Mouse (Mus musculus) liver, embryonic 15.5 days (tissue): ENCODE measurements around the gene Pacsin2. TPM values are rescaled to one million over a fixed set of nuclear protein-coding genes. Genes with fewer than 3 reads are reported as not detected.
A peak's percentile ranks its signal among the peaks of the same experiment; 100 is the strongest.

Source experiments
- ATAC-seq: fragments of 200-750 bp; cut with Nextera tagmentation; 2 replicates; pipeline ENCODE4 v1.8.0; 2017; ENCODE audit warnings: moderate number of reproducible peaks, mild to moderate bottlenecking, moderate library complexity; ENCODE audit not compliant: insufficient read depth
- H3K27ac ChIP-seq: fragments of 300-500 bp; sonication (generic); replicated peaks from 2 replicates; pipeline ENCODE4 v1.5.1; 2015; ENCODE audit warnings: mild to moderate bottlenecking, inconsistent platforms
- H3K27me3 ChIP-seq: fragments of 300-500 bp; sonication (generic); 2 replicates; pipeline ENCODE4 v1.6.1; 2015; ENCODE audit warnings: mild to moderate bottlenecking, inconsistent platforms
- H3K36me3 ChIP-seq: fragments of 300-500 bp; sonication (generic); replicated peaks from 2 replicates; pipeline ENCODE4 v1.6.1; 2015; ENCODE audit warnings: moderate library complexity, mild to moderate bottlenecking, inconsistent platforms
- H3K4me1 ChIP-seq: fragments of 300-500 bp; sonication (generic); replicated peaks from 2 replicates; pipeline ENCODE4 v1.6.1; 2015; ENCODE audit warnings: inconsistent platforms
- H3K4me2 ChIP-seq: fragments of 300-500 bp; sonication (generic); 2 replicates; pipeline ENCODE4 v1.6.1; 2015; ENCODE audit warnings: moderate library complexity, mild to moderate bottlenecking, inconsistent platforms
- H3K4me3 ChIP-seq: fragments of 300-500 bp; sonication (generic); replicated peaks from 2 replicates; pipeline ENCODE4 v1.5.1; 2015; ENCODE audit warnings: mild to moderate bottlenecking, inconsistent platforms
- H3K9ac ChIP-seq: fragments of 300-500 bp; sonication (generic); 2 replicates; pipeline ENCODE4 v1.6.1; 2015; ENCODE audit warnings: moderate library complexity, mild to moderate bottlenecking, inconsistent platforms
- H3K9me3 ChIP-seq: fragments of 300-500 bp; sonication (generic); replicated peaks from 2 replicates; pipeline ENCODE4 v1.6.1; 2016; ENCODE audit warnings: inconsistent platforms
- WGBS: fragments of 180-500 bp; shearing (Covaris S2); methylation state at CpG from one replicate; pipeline ENCODE4 v1.1.7; 2015; ENCODE audit warnings: mixed read lengths; ENCODE audit not compliant: insufficient replicate concordance; 5-methylcytosine and 5-hydroxymethylcytosine counted together
- polyA plus RNA-seq: library from polyadenylated mRNA; unstranded; fragments of >200 nt; fragmentation: Nextera tagmentation; extraction: Ambion mirVana; gene quantifications from 2 replicates; pipeline ENCODE4 v1.2.1, GENCODE M21; 2015

The Pacsin2 gene
- polyA plus RNA-seq, 1 experiment from 2014 or later = 46.7 TPM

DNA sequence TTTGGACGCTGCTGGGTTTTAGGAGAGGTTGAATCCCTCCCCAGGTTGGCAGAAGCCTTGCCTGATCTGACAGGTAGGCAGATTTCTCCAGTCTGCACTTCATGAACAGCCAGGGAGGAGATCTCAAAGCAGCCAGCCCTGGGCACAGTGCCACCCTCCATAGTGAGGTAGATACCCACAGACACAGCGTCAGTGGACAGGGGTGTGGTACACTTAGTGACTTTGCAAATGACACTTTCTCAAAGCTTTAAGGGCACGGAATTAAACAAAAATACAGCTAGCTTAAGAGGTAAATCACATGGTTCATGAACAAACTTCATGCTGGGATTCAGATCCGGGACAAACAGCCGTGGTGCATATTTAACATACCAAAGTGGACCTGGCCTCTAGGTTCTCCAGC lies 15.8 kb downstream of the Pacsin2 start:
- H3K27ac ChIP-seq = peak overlapping the region; percentile 65
- H3K4me1 ChIP-seq = peaks cover 97% of the 10 kb centered on the region
- WGBS = 78% methylated on average over 5 of the region's 5 CpGs
- H3K9me3 ChIP-seq = no peaks in the 10 kb centered on the region
- no peak for ATAC-seq
- H3K4me2 ChIP-seq = no peak overlapping the region
- H3K27me3 ChIP-seq = no peaks in the 10 kb centered on the region
- no peak overlapping the region for H3K9ac ChIP-seq
- H3K4me3 ChIP-seq = no peak overlapping the region
- no peaks in the 10 kb centered on the region for H3K36me3 ChIP-seq

DNA sequence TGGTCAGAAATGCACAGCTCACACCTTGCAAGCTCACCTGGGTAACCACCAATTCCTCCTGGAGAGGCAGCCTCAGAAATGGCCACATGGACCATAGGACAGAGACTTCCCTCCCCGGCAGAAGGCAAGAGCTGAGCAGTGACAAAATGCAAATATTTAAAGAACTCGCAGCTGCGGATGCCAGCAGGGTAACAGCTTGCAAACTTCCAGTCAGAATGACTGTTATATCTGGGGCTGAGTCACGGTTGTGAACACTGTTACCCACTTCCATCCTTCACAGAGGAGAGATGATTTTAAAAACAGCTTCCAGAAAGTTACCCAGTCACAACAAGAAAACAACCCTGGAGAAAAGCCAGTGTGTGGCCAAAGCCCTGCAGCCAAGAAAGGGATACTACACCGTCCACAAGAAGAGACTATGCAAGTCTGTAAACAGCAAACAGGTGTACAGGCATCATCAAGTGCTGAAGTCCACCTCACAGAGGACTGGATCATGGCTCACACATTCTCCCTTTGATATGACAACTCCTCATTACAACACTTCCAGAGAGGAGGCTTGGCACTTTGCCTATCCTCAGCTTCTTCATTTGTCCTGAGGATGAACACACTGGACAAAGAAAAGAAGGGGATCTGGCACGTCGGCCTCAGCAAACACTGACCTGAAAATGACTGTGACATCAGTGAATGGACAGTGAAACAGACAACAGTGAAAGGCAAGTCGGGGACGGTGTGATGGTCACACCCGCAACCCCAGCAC lies 16.4 kb downstream of the Pacsin2 start:
- H3K36me3 ChIP-seq = no peaks in the 10 kb centered on the region
- peak overlapping the region; percentile 33 for H3K4me2 ChIP-seq
- no peak for ATAC-seq
- H3K9me3 ChIP-seq = no peaks in the 10 kb centered on the region
- H3K27me3 ChIP-seq = no peaks in the 10 kb centered on the region
- peaks cover 98% of the 10 kb centered on the region for H3K4me1 ChIP-seq
- no peak overlapping the region for H3K9ac ChIP-seq
- peak overlapping the region; percentile 65 for H3K27ac ChIP-seq
- 60% methylated on average over 10 of the region's 10 CpGs for WGBS
- no peak overlapping the region for H3K4me3 ChIP-seq

DNA sequence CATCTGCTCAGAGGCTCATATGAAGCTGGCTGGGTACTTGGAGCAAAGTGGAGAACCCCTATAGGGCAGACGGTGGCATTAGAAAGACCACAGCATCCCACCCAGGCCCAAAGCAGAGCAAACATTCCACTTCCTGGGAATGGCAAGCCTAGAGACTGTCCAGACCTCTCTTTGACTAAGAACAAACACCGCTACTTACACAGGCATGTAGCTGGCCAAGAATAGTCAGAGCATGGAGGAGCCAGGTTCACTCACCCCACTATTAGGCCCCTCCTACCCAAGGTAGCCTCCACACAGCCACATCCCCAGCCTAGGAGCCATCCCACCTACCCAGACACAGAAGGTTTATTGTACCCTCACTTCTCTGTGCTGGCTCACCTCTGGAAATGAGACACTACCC lies 18.5 kb downstream of the Pacsin2 start:
- Histone ChIP-seq H3K9me3 (no peaks in the 10 kb centered on the region), H3K9ac (no peak overlapping the region), H3K4me1 (peaks cover 97% of the 10 kb centered on the region), H3K36me3 (no peaks in the 10 kb centered on the region), H3K27me3 (no peaks in the 10 kb centered on the region), H3K4me3 (no peak overlapping the region), H3K4me2 (0 out of 2 replicates have a peak overlapping the region, but pooled peaks have one; percentile 8), H3K27ac (peak overlapping the region; percentile 14; the same call in 1 of the 2 replicates)
- 0 out of 2 replicates have a peak, but pooled peaks have one; percentile 17 for ATAC-seq
- WGBS = 71% methylated on average over 2 of the region's 2 CpGs

DNA sequence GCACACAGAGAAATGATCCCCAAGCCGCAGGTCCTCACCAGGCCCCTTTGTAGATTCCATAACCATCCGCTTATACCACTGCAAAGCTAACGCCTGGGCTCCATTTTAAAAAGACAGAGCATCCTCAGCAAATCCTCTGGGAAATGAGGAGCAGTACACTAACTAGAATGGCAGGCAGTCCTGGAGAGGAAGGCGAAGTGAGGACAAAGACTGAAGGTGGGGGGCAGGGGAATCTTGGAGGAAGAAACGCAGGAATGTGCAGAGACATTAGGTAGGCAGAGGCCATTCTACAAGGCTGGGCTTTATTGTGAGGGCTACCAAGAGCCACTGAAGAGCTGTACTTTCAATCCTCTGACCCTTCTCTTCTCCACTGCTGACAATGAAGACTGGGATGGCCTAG lies 19.0 kb downstream of the Pacsin2 start:
- H3K27ac ChIP-seq = peak overlapping the region; percentile 14; the same call in 1 of the 2 replicates
- H3K36me3 ChIP-seq = no peaks in the 10 kb centered on the region
- no peaks in the 10 kb centered on the region for H3K9me3 ChIP-seq
- no peak overlapping the region for H3K4me2 ChIP-seq
- H3K4me1 ChIP-seq = peaks cover 95% of the 10 kb centered on the region
- H3K9ac ChIP-seq = no peak overlapping the region
- ATAC-seq = no peak
- WGBS = 83% methylated on average over 5 of the region's 5 CpGs
- H3K4me3 ChIP-seq = no peak overlapping the region
- H3K27me3 ChIP-seq = no peaks in the 10 kb centered on the region

DNA sequence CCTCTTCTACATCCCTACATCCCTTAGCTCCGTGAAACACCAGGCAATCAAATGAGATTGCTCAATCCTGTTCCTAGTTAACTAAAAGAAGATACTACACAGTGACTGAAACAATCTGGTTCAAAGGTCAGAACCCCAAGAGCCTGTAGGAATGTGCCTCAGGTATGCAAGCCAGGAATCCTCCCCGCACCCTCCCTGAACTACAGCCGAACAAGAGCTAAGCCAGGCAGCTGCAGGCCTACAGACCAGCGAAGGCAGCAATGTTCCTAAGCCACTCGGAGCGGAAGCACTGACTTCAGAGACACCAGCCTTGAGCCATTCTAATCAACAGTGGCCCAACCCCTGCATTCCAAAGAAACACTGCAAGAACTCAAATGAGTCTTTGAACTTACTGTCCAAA lies 20.0 kb downstream of the Pacsin2 start:
- 72% methylated on average over 6 of the region's 6 CpGs for WGBS
- peak overlapping the region; percentile 9; the same call in 1 of the 2 replicates for H3K27ac ChIP-seq
- no peak overlapping the region for H3K4me3 ChIP-seq
- H3K9me3 ChIP-seq = no peaks in the 10 kb centered on the region
- no peak overlapping the region for H3K9ac ChIP-seq
- no peaks in the 10 kb centered on the region for H3K36me3 ChIP-seq
- peak; percentile 17; the same call in 1 of the 2 replicates for ATAC-seq
- H3K27me3 ChIP-seq = no peaks in the 10 kb centered on the region
- no peak overlapping the region for H3K4me2 ChIP-seq
- peaks cover 90% of the 10 kb centered on the region for H3K4me1 ChIP-seq

DNA sequence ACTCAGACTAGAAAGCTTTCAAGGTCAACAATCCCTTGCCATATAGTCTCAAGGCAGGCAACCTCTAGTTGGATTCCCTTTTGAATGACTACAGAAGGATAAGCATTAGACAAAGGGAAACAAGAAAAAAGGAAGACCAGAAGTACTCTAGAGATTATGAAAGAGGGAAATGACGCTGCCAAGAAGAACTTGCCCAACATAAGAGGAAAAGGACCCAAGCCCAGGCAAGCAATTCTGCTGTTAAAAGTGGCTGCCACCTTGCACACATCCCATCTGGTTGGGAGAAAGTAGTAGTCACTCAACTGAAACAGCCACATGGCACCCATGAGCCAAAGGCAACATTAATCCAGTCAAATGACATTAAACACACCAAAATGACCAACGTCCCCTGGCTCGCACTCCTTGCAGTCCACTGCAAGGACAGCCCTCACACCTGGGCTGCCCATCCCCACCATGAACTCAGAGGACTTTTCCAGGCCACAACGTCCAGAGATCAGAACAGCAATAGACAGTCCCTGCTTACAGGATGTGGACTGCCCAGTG lies 21.8 kb downstream of the Pacsin2 start:
- H3K36me3 ChIP-seq = no peaks in the 10 kb centered on the region
- ATAC-seq = no peak
- H3K4me2 ChIP-seq = no peak overlapping the region
- WGBS = 55% methylated on average over 4 of the region's 4 CpGs
- peaks cover 75% of the 10 kb centered on the region for H3K4me1 ChIP-seq
- no peaks in the 10 kb centered on the region for H3K27me3 ChIP-seq
- H3K4me3 ChIP-seq = no peak overlapping the region
- H3K27ac ChIP-seq = peak overlapping the region; percentile 56
- H3K9me3 ChIP-seq = no peaks in the 10 kb centered on the region
- H3K9ac ChIP-seq = no peak overlapping the region

DNA sequence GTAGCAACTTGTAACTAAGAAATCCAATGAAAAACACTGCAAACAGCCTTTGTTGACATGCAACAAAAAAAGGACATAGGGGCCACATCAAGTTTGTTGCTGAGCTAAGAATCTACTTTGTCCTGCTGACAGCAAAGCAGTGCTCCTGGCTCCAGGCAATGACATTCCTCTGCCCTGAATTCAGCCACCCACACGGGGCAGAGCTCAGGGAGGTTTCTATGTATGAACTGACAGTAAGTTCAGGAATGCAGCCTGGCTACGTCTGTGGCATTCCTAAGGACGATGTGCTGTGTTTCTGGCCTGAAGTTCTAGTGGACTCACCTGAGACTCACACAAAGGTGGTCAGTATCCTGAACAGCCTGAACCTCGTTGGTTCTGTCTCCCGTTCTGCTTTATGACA lies 23.7 kb downstream of the Pacsin2 start:
- Histone ChIP-seq H3K4me3 (no peak overlapping the region), H3K36me3 (no peaks in the 10 kb centered on the region), H3K27ac (peak overlapping the region; percentile 26; the same call in 1 of the 2 replicates), H3K4me1 (peaks cover 67% of the 10 kb centered on the region), H3K27me3 (no peaks in the 10 kb centered on the region), H3K9me3 (no peaks in the 10 kb centered on the region), H3K9ac (no peak overlapping the region), H3K4me2 (no peak overlapping the region)
- ATAC-seq = no peak
- 75% methylated on average over 5 of the region's 5 CpGs for WGBS

DNA sequence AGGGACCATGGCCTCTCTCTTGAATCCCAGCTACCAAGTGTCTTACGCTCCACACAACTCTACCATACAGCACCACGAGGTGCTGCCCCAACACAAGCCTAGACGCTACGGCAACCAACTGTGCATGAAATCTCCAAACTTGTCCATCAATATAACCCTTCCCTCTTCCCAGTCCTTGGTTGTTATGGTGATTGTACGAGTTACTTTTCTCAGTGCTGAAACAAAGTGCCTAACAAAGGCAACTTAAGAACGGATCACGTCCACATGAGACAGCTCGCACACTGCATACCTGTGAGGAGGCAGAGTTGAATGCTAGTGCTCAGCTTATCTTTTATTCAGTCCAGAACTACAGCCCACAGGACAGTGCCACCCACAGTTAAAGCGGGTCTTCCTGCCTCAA lies 27.9 kb downstream of the Pacsin2 start:
- Histone ChIP-seq H3K27ac (no peak overlapping the region), H3K9ac (no peak overlapping the region), H3K9me3 (no peaks in the 10 kb centered on the region), H3K4me3 (no peak overlapping the region), H3K4me2 (no peak overlapping the region), H3K36me3 (no peaks in the 10 kb centered on the region), H3K27me3 (no peaks in the 10 kb centered on the region), H3K4me1 (peaks cover 68% of the 10 kb centered on the region)
- no peak for ATAC-seq
- WGBS = 85% methylated on average over 9 of the region's 9 CpGs

DNA sequence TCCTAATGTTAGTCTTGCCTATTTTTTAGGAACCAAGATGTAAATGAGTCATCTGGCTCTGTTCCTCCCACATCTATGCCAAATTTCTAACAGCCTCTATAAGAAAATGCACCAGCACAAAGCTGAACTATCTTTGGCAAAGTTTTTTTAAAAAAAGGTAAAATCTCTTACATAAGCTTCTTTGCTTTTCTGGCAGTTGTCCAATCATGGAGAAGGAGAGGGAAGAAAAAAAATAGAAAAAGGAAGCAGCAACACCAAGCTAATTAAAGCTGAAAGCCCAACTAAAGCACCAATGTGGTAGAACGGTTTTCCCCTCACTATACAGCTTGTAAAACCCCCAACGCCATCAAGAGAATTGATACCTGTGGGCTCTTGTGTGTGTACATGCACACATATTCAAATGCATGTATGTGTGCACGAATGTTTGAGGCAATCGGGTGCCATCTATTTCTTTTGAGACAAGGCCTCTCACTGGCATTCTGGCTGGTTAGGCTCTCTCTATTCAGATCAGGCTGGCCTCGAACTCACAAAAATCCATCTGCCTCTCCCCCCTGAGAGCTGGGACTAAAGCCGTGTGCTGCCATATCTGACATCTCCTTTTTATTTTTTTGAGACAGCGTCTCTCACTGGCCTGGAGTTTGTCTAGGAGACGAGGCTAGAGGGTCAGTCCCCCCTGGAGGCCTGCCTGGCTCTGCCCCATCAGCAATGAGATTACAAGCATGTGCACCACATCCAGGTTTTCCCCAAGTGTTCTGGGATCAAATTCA lies 28.9 kb downstream of the Pacsin2 start:
- no peaks in the 10 kb centered on the region for H3K27me3 ChIP-seq
- peaks cover 69% of the 10 kb centered on the region for H3K4me1 ChIP-seq
- 61% methylated on average over 8 of the region's 8 CpGs for WGBS
- H3K27ac ChIP-seq = no peak overlapping the region; the same call in 1 of the 2 replicates
- H3K4me2 ChIP-seq = no peak overlapping the region
- H3K4me3 ChIP-seq = no peak overlapping the region
- 0 out of 2 replicates have a peak, but pooled peaks cover under 1% of the 10 kb centered on the region for H3K36me3 ChIP-seq
- no peak overlapping the region for H3K9ac ChIP-seq
- H3K9me3 ChIP-seq = no peaks in the 10 kb centered on the region
- no peak for ATAC-seq

DNA sequence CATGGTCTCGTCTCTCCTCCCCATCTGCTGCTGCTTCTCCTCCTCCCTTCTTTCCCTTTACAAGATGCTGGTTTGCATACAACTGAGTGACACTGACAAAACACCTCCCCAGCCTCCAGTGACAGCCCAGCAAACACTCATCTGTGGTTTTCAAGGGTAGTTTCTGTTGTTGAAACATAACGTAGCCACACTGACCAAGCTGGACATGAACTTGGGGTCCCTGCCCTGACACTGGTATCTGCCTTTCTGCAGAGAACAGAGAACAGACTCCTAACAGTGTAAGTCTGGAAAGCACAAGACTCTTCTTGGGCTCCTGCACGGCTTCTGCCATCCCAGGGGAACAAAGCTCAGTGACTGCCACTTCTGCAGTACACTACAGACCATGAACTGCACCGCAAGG lies 29.7 kb downstream of the Pacsin2 start:
- 70% methylated on average over 4 of the region's 4 CpGs for WGBS
- Histone ChIP-seq H3K9ac (no peak overlapping the region), H3K27me3 (no peaks in the 10 kb centered on the region), H3K9me3 (no peaks in the 10 kb centered on the region), H3K27ac (peak overlapping the region; percentile 81), H3K4me1 (peaks cover 75% of the 10 kb centered on the region), H3K4me2 (no peak overlapping the region), H3K36me3 (0 out of 2 replicates have a peak, but pooled peaks cover 2% of the 10 kb centered on the region), H3K4me3 (no peak overlapping the region)
- no peak for ATAC-seq

DNA sequence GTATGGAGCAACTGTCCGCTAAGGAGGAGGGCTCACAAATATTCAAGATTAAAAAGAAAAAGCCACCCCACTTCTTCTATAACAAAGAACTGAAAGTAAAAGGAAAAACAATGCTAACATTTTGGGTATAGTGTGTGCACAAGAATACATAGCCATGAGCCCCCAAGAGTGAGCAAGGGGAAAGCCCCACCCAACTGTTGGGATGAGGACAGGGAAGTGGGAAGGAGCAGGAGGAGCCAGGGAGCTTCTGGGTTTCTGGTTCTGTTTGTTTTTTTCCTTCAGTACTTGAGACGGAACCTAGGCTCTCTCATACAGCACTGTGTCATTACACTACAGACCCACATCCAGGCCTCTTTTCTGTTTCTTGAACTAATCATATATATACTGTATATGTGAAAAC lies 31.1 kb downstream of the Pacsin2 start:
- Histone ChIP-seq H3K4me2 (peak overlapping the region; percentile 67), H3K36me3 (0 out of 2 replicates have a peak, but pooled peaks cover 2% of the 10 kb centered on the region), H3K9me3 (no peaks in the 10 kb centered on the region), H3K4me1 (peaks cover 83% of the 10 kb centered on the region), H3K27me3 (no peaks in the 10 kb centered on the region), H3K9ac (peak overlapping the region; percentile 54), H3K27ac (peak overlapping the region; percentile 81), H3K4me3 (peak overlapping the region; percentile 54)
- no peak for ATAC-seq
- 40% methylated on average over 2 of the region's 2 CpGs for WGBS
